Mouse (Mus musculus) testis, adult 2 months (tissue): ENCODE data around the gene Zbp1.

Experiments
- CTCF ChIP-seq: fragments of 200-500 bp; IDR thresholded peaks from 2 replicates; pipeline ENCODE4 v1.5.1; 2012; ENCODE audit warnings: low read depth, mild to moderate bottlenecking, inconsistent platforms, low read length, moderate library complexity; ENCODE audit not compliant: control insufficient read depth, insufficient read depth, insufficient replicate concordance
- POLR2A ChIP-seq: fragments of 200-500 bp; IDR thresholded peaks from 2 replicates; pipeline ENCODE4 v1.6.1; 2012; ENCODE audit warnings: low read depth, mild to moderate bottlenecking, inconsistent platforms, low read length, moderate library complexity; ENCODE audit not compliant: control insufficient read depth

GRCm38 (mm10) chr2:173228567-173228966 is 9.8 kb upstream of the Zbp1 start:
- TF ChIP-seq CTCF (no peak), POLR2A (no peak)
